Mouse (Mus musculus): ENCODE data around the gene Tff1. TPM values are rescaled to one million over a fixed set of nuclear protein-coding genes. Genes with fewer than 3 reads are reported as not detected.
A peak's percentile ranks its signal among the peaks of the same experiment; 100 is the strongest.

Gene Tff1
- polyA plus RNA-seq (2016; fragmentation: Nextera tagmentation; extraction: Ambion mirVana): not detected in 2 replicates

DNA sequence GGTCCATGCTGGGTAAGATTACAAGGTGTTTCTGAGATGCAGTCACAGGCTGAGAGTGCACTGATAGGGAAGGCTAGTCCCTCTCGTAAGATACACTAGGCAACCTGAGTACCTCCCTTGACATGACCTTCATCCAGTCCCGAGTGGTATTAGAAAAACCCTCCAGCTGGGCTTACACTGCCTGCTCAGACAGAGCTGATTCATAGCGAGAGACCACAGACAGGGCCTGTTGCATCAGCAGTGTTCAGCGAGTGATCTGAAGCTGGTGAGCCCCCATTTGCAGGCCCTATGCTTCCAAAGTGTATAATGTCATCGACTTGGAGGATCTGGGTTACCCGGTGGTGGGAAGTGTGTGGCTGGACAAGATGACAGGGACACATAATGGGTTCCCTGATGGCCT is at the start of gene Tff1:
Gene Tff1, minus strand, starts transcription at position 151 of the 400 bp plus-strand sequence.
- no peak for DNase-seq (ENCODE audit: extremely low spot score, low spot score)
- no peak within 1 kb of the TSS for H3K4me3 ChIP-seq
- H3K4me1 ChIP-seq: no peaks in the 10 kb centered on the region
- H3K27ac ChIP-seq: no peak within 1 kb of the TSS
- H3K9me3 ChIP-seq: no peaks in the 10 kb centered on the region
- no peaks in the 10 kb centered on the region for H3K36me3 ChIP-seq (replicated peaks)
- 89% methylated on average over 6 of the region's 6 CpGs for WGBS
- no peaks in the 10 kb centered on the region for H3K27me3 ChIP-seq (ENCODE audit: poor library complexity, severe bottlenecking)

DNA sequence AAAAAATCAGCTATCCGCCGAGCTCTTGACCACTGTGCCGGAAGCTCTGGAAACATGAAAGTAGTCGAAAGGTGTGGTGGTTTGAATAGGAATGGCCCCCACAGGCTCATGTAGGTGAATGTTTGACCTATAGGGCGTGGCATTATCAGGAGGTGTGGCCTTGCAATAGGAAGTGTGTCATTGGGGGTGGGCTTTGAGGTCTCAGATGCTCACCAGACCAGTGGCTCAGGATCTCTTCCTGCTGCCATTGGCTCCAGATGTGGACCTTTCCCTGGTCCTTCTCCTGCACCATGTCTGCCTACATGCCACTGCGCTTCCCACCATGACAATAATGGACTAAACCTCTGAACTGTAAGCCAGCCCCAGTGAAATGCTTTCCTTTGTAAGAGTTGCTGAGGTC is 46.8 kb upstream of the Tff1 start:
- H3K4me3 ChIP-seq: no peak overlapping the region
- WGBS: 87% methylated on average over 6 of the region's 6 CpGs
- no peak for DNase-seq (ENCODE audit: extremely low spot score, low spot score)
- no peaks in the 10 kb centered on the region for H3K27me3 ChIP-seq (ENCODE audit: poor library complexity, severe bottlenecking)
- peaks cover 14% of the 10 kb centered on the region for H3K4me1 ChIP-seq
- no peaks in the 10 kb centered on the region for H3K36me3 ChIP-seq (replicated peaks)
- H3K9me3 ChIP-seq: no peaks in the 10 kb centered on the region
- H3K27ac ChIP-seq: no peak overlapping the region

DNA sequence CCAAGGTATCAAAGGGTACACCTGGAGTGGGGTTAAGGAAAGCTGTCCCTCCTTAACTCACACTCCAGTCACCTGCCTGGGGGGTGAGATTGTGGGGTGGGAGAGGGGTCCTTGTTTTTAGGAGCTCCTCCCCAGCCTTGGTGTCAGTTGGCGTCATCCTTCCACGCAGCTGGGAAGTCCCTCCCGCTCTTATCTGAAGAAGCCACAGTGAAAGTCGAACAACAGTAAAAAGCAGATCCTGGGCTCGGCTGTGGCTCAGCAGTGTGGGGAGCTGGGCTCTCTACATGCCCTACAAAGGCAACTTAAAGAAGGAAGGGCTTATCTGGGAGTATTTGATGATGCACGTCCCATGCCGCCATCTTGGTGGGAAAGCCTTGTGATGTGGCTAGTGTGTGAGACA is 45.2 kb upstream of the Tff1 start:
- H3K36me3 ChIP-seq (replicated peaks): no peaks in the 10 kb centered on the region
- DNase-seq (ENCODE audit: extremely low spot score, low spot score): no peak
- H3K27me3 ChIP-seq (ENCODE audit: poor library complexity, severe bottlenecking): no peaks in the 10 kb centered on the region
- peaks cover 3% of the 10 kb centered on the region; the same call in 1 of the 2 replicates for H3K4me1 ChIP-seq
- 93% methylated on average over 7 of the region's 7 CpGs for WGBS
- H3K4me3 ChIP-seq: no peak overlapping the region
- no peak overlapping the region for H3K27ac ChIP-seq
- no peaks in the 10 kb centered on the region for H3K9me3 ChIP-seq

DNA sequence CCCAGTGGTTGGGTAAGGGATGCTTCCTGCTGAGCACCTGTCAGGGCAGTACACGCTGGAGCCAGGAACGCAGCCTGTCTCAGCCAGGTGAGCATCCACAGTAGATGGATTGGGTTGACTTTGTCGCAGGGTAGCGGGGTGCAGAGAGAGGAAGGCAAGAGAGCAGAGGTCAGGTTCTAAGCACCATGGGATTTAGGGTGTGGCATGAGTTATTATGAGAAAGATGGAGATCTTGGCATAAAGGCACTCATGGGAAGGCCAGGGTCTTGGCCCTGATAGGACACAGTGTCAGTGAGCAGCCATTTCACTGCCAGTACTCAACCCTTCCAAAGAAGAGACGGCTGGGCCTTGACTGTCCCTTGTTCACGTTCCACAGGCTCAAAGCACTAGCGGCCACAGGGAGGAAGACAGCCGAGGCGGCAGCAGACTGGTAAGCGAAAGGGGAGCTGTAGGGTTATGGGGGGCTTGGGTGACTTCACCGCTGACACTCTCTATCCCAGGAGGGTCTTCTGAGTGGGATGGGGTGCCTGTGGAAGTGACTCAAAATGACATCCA is 44.4 kb upstream of the Tff1 start:
- Histone ChIP-seq H3K4me1 (peaks cover 3% of the 10 kb centered on the region; the same call in 1 of the 2 replicates), H3K9me3 (no peaks in the 10 kb centered on the region), H3K36me3 (replicated peaks) (no peaks in the 10 kb centered on the region), H3K27ac (no peak overlapping the region), H3K27me3 (ENCODE audit: poor library complexity, severe bottlenecking) (no peaks in the 10 kb centered on the region), H3K4me3 (no peak overlapping the region)
- WGBS: 91% methylated on average over 11 of the region's 11 CpGs
- DNase-seq (ENCODE audit: extremely low spot score, low spot score): no peak

DNA sequence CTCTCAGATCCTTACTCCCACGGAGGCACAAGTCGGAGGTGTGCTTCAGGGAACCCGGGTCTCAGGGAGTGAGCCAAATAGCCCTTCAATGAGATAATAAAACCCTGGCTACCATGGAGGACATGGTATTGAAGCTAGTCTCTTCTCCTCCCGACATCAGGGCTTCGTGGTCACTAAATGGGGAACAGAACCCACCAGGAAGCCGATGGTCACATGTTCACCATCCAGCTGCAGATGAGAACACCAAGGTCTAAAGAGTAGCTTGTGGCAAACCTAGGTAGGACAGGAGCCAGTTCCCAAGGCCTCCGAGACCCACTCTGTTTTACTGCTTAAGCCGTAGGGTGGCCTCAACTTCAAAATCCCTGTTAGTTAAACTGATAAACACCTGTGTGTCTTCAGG is 43.6 kb upstream of the Tff1 start:
- Histone ChIP-seq H3K27me3 (ENCODE audit: poor library complexity, severe bottlenecking) (no peaks in the 10 kb centered on the region), H3K36me3 (replicated peaks) (no peaks in the 10 kb centered on the region), H3K4me1 (peaks cover 3% of the 10 kb centered on the region; the same call in 1 of the 2 replicates), H3K4me3 (no peak overlapping the region), H3K9me3 (no peaks in the 10 kb centered on the region), H3K27ac (no peak overlapping the region)
- WGBS: 93% methylated on average over 8 of the region's 8 CpGs
- DNase-seq (ENCODE audit: extremely low spot score, low spot score): no peak

DNA sequence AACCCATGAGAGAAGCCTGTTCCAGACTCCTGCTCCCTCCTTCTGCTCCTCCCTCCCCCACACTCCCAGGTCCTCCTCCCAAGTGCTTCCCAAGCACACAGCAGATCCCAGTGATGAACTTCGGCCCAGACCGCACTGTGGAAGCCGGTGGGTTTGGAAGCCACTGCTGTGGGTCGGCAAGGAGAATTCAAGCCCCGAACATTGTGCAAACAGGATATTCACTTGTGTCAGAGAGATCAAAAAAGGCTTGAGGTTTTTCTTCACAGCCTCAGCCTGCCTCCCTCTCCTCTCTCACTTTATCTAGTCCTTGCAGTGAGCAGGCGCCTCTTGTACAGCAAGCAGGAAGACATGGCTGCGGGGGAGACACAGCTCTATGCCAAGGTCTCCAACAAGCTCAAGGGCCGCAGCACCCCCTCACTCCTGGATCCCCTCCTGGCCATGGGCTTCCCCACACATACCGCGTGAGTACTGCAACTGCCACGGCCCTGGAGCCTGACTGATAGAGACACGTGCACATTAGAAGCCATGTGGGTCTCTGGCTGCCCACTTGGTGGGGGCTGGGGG is 42.8 kb upstream of the Tff1 start, which contains the start of gene Ubash3a:
Gene Ubash3a, plus strand, starts transcription at position 103 of the 564 bp plus-strand sequence.
- no peaks in the 10 kb centered on the region for H3K9me3 ChIP-seq
- H3K27ac ChIP-seq: no peak within 1 kb of the TSS
- H3K27me3 ChIP-seq (ENCODE audit: poor library complexity, severe bottlenecking): no peaks in the 10 kb centered on the region
- no peak within 1 kb of the TSS for H3K4me3 ChIP-seq
- H3K4me1 ChIP-seq: peaks cover 3% of the 10 kb centered on the region; the same call in 1 of the 2 replicates
- H3K36me3 ChIP-seq (replicated peaks): no peaks in the 10 kb centered on the region
- WGBS: 90% methylated on average over 12 of the region's 12 CpGs
- DNase-seq (ENCODE audit: extremely low spot score, low spot score): no peak

DNA sequence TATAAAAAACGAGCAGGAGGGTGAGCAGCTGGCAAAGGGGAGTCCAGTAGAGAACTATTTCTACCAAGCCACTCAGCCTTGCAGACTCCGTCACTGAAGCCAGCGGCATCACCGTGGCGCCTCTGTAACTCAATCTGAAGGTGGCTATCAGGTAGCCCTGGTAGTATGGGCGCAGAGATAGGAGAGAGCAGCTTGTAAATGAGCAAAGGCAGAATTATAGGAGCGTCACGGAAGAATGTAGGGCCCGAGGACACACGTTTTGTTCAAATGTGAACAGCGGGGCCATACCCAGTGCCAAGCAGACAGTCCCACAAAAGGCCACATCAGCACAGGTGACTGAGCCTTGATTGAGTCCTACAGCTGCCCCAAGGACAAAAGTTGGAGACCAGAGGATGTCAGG is 33.8 kb upstream of the Tff1 start, which contains the start of gene Tmprss3:
Gene Tmprss3, minus strand, starts transcription at position 101 of the 400 bp plus-strand sequence.
- Histone ChIP-seq H3K4me3 (no peak within 1 kb of the TSS), H3K4me1 (0 out of 2 replicates have a peak, but pooled peaks cover 10% of the 10 kb centered on the region), H3K27me3 (ENCODE audit: poor library complexity, severe bottlenecking) (no peaks in the 10 kb centered on the region), H3K27ac (no peak within 1 kb of the TSS), H3K36me3 (replicated peaks) (no peaks in the 10 kb centered on the region), H3K9me3 (no peaks in the 10 kb centered on the region)
- 89% methylated on average over 11 of the region's 11 CpGs for WGBS
- DNase-seq (ENCODE audit: extremely low spot score, low spot score): no peak

DNA sequence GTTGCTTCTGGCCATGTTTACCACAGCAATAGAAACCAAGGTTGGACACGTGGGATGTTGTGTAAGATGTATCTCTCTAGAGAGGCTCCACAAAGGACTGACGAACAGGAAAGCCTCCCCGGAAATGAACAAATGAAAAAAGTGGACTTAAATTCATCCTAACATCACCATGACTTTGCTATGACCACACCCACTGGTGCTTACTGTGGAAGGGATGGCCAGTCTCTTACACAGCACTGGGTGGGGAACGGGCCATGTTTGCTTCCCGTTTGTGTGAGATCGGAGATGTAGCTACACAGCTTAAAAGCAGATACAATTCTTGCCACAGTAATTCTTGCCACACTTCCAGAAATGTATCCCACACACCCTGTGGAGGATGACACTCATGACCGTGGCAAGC is 31.2 kb upstream of the Tff1 start:
- H3K4me1 ChIP-seq: 0 out of 2 replicates have a peak, but pooled peaks cover 10% of the 10 kb centered on the region
- no peak overlapping the region for H3K27ac ChIP-seq
- no peak for DNase-seq (ENCODE audit: extremely low spot score, low spot score)
- H3K4me3 ChIP-seq: no peak overlapping the region
- no peaks in the 10 kb centered on the region for H3K27me3 ChIP-seq (ENCODE audit: poor library complexity, severe bottlenecking)
- 94% methylated on average over 7 of the region's 7 CpGs for WGBS
- no peaks in the 10 kb centered on the region for H3K36me3 ChIP-seq (replicated peaks)
- H3K9me3 ChIP-seq: no peaks in the 10 kb centered on the region

DNA sequence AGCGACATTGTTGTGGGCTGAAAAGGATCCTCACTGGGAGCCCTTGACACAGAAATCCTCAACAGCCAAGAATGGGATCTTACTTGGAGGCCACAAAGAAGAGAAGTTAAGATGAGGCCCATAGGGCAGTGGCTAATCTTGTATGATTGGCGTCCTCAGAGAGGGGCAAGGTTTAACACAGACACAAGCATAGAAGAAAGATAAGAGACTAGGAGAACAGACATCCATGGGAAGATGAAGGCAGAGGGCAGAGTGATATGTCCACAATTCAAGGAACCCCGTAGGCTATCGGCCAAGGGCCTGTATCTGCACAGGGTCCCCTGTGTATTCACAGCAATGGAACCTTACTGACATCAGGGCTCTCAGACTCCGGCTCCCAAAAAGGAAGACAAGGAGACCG is 30.1 kb upstream of the Tff1 start:
- no peak for DNase-seq (ENCODE audit: extremely low spot score, low spot score)
- Histone ChIP-seq H3K36me3 (replicated peaks) (no peaks in the 10 kb centered on the region), H3K27ac (no peak overlapping the region), H3K9me3 (no peaks in the 10 kb centered on the region), H3K4me3 (no peak overlapping the region), H3K4me1 (0 out of 2 replicates have a peak, but pooled peaks cover 10% of the 10 kb centered on the region), H3K27me3 (ENCODE audit: poor library complexity, severe bottlenecking) (no peaks in the 10 kb centered on the region)
- 82% methylated on average over 6 of the region's 6 CpGs for WGBS

DNA sequence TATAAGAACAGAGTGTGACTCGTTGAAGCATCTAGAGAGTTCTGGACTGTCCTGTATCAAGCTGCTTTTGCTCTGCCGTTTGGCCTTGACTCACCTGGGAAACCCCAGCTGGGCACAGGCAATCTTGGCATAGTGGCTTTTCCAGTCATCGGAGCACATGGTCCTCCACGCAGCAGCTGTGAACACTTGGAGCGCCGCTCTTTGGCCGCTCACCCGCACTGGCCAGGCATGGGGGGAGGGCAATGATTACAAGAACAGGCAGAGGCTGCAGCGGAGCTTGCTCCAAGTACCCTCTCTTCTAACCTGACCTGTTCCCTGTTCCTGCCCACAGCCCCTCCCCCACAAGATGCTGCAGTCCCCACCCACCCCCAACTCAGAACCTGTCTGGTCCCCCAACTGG is 28.3 kb upstream of the Tff1 start:
- WGBS: 89% methylated on average over 9 of the region's 9 CpGs

DNA sequence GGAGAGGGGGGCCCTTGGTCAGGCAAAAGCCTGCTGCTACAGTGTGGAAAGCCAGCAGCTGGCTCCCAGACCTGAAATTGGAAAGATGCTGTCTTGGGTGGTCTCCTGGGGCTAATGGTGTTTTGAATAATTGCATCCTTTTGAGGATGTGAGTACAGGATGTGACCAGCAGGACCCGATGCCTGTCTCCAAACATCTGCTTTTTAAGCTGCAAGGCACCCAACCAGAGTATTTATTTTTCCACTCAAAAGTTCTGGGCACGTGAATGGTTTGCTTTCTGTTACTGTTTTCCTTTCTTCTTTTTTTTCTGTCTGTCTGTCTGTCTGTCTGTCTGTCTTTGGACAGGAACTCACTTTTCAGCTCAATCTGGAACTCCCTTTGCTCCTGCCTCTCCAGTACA is 27.6 kb upstream of the Tff1 start:
- H3K4me3 ChIP-seq: no peak overlapping the region
- WGBS: 71% methylated on average over 2 of the region's 2 CpGs
- no peaks in the 10 kb centered on the region for H3K36me3 ChIP-seq (replicated peaks)
- no peaks in the 10 kb centered on the region for H3K9me3 ChIP-seq
- 0 out of 2 replicates have a peak, but pooled peaks cover 10% of the 10 kb centered on the region for H3K4me1 ChIP-seq
- DNase-seq (ENCODE audit: extremely low spot score, low spot score): no peak
- no peaks in the 10 kb centered on the region for H3K27me3 ChIP-seq (ENCODE audit: poor library complexity, severe bottlenecking)
- no peak overlapping the region for H3K27ac ChIP-seq

More for the DNA sequence above, 28.3 kb upstream of the Tff1 start:
- no peak overlapping the region for H3K27ac ChIP-seq
- H3K27me3 ChIP-seq (ENCODE audit: poor library complexity, severe bottlenecking): no peaks in the 10 kb centered on the region
- H3K9me3 ChIP-seq: no peaks in the 10 kb centered on the region
- 0 out of 2 replicates have a peak, but pooled peaks cover 10% of the 10 kb centered on the region for H3K4me1 ChIP-seq
- no peak overlapping the region for H3K4me3 ChIP-seq
- DNase-seq (ENCODE audit: extremely low spot score, low spot score): no peak
- no peaks in the 10 kb centered on the region for H3K36me3 ChIP-seq (replicated peaks)

DNA sequence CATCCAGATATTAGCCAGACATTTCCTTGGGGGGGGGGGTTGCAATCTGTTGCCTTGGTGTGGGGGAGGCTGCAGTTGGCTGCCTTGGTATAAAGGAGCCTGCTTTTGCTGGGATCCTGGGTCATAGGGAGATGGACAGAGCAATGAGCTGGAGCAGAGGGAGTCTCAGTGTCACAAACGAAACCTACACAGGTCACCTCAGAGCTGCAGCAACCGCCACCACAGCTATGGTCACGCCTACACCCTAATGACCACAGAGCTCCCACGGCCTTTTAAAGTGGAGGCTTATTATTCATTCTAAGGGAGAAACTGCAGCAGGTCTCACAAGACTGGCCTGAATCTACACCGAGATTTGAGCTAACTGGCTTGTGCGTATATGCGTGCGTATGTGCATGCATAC is 26.7 kb upstream of the Tff1 start:
- WGBS: 80% methylated on average over 8 of the region's 8 CpGs
- no peaks in the 10 kb centered on the region for H3K27me3 ChIP-seq (ENCODE audit: poor library complexity, severe bottlenecking)
- H3K36me3 ChIP-seq (replicated peaks): no peaks in the 10 kb centered on the region
- 0 out of 2 replicates have a peak, but pooled peaks cover 10% of the 10 kb centered on the region for H3K4me1 ChIP-seq
- H3K27ac ChIP-seq: no peak overlapping the region
- H3K9me3 ChIP-seq: no peaks in the 10 kb centered on the region; the same call in 1 of the 2 replicates
- H3K4me3 ChIP-seq: no peak overlapping the region
- no peak for DNase-seq (ENCODE audit: extremely low spot score, low spot score)

DNA sequence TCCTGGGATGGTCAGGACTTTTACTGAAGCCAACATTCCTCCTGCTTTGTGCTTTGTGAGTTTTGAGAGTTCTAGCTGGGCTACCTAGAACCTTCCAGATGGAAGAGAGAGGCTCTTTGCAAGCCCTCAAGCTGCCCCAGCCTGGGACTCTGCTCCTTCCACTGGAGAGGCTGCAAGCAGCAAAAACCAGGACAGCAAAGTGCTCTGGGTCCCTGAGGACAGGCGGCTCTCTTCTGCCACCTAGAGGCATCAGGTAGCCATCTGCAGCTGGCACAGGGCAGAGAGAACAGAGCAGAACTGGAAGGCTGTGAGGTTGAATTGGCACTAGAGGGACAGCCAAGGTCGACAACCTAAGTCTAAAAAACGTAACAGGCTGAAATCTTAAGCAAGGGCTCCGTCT is 22.3 kb upstream of the Tff1 start:
- peak; percentile 50 for DNase-seq (ENCODE audit: extremely low spot score, low spot score)
- Histone ChIP-seq H3K27ac (no peak overlapping the region), H3K27me3 (ENCODE audit: poor library complexity, severe bottlenecking) (no peaks in the 10 kb centered on the region), H3K36me3 (replicated peaks) (no peaks in the 10 kb centered on the region), H3K9me3 (no peaks in the 10 kb centered on the region; the same call in 1 of the 2 replicates), H3K4me3 (no peak overlapping the region), H3K4me1 (no peaks in the 10 kb centered on the region)
- 25% methylated on average over 4 of the region's 4 CpGs for WGBS
